Mouse (Mus musculus): Measurements from ENCODE around the gene Ncln. TPM values are rescaled to one million over a fixed set of nuclear protein-coding genes. Genes with fewer than 3 reads are reported as not detected.

The Ncln gene
- polyA plus RNA-seq, 1 experiment from 2014 or later = 80.9 TPM

- Histone ChIP-seq H3K9me3 (ENCODE audit: control insufficient read depth, low read length) (no peaks in the 10 kb centered on the region), H3K27ac (ENCODE audit: low read length) (peak overlapping the region; percentile 55; the same call in 1 of the 2 replicates), H3K27me3 (replicated peaks; ENCODE audit: control insufficient read depth, insufficient read depth, low read length) (no peaks in the 10 kb centered on the region), H3K36me3 (ENCODE audit: control insufficient read depth, insufficient read depth) (peaks cover 19% of the 10 kb centered on the region), H3K4me2 (ENCODE audit: low read length) (no peak overlapping the region), H3K9ac (replicated peaks; ENCODE audit: low read depth, low read length) (no peak overlapping the region), H3K4me3 (replicated peaks; ENCODE audit: low read length) (no peak overlapping the region), H3K4me1 (replicated peaks; ENCODE audit: control insufficient read depth, insufficient read depth, low read length) (peaks cover 30% of the 10 kb centered on the region)
- 56% methylated on average over 6 of the region's 6 CpGs for WGBS
- no peak for ATAC-seq
These were observed 11.6 kb downstream of the Ncln start for GRCm38 (mm10) chr10:81484441-81485059.

GRCm38 (mm10) chr10:81483983-81484382 lies 12.2 kb downstream of the Ncln start:
- ATAC-seq = no peak
- Histone ChIP-seq H3K27me3 (replicated peaks; ENCODE audit: control insufficient read depth, insufficient read depth, low read length) (no peaks in the 10 kb centered on the region), H3K4me1 (replicated peaks; ENCODE audit: control insufficient read depth, insufficient read depth, low read length) (peaks cover 30% of the 10 kb centered on the region), H3K36me3 (ENCODE audit: control insufficient read depth, insufficient read depth) (peaks cover 19% of the 10 kb centered on the region), H3K4me3 (replicated peaks; ENCODE audit: low read length) (no peak overlapping the region), H3K9me3 (ENCODE audit: control insufficient read depth, low read length) (no peaks in the 10 kb centered on the region), H3K9ac (replicated peaks; ENCODE audit: low read depth, low read length) (no peak overlapping the region), H3K27ac (ENCODE audit: low read length) (peak overlapping the region; percentile 55; the same call in 1 of the 2 replicates), H3K4me2 (ENCODE audit: low read length) (no peak overlapping the region)
- WGBS = 25% methylated on average over 9 of the region's 9 CpGs

- Histone ChIP-seq H3K9ac (replicated peaks; ENCODE audit: low read depth, low read length) (peak within 1 kb of the TSS; percentile 76), H3K27me3 (replicated peaks; ENCODE audit: control insufficient read depth, insufficient read depth, low read length) (no peaks in the 10 kb centered on the region), H3K4me3 (replicated peaks; ENCODE audit: low read length) (peak within 1 kb of the TSS; percentile 60), H3K9me3 (ENCODE audit: control insufficient read depth, low read length) (no peaks in the 10 kb centered on the region), H3K4me1 (replicated peaks; ENCODE audit: control insufficient read depth, insufficient read depth, low read length) (peaks cover 37% of the 10 kb centered on the region), H3K27ac (ENCODE audit: low read length) (peak within 1 kb of the TSS; percentile 65), H3K36me3 (ENCODE audit: control insufficient read depth, insufficient read depth) (peaks cover 11% of the 10 kb centered on the region), H3K4me2 (ENCODE audit: low read length) (peak within 1 kb of the TSS; percentile 55)
- peak; percentile 70 for ATAC-seq
- under 1% methylated on average over 36 of the region's 36 CpGs for WGBS
These were observed 13.7 kb downstream of the Ncln start, which contains the start of gene Celf5 for GRCm38 (mm10) chr10:81482533-81482889. Gene Celf5, minus strand, starts transcription at chr10:81482709.

GRCm38 (mm10) chr10:81481605-81482532 lies 14.3 kb downstream of the Ncln start:
- under 1% methylated on average over 33 of the region's 35 CpGs for WGBS
- peak overlapping the region; percentile 65 for H3K27ac ChIP-seq (ENCODE audit: low read length)
- peak overlapping the region; percentile 55 for H3K4me2 ChIP-seq (ENCODE audit: low read length)
- peak overlapping the region; percentile 60 for H3K4me3 ChIP-seq (replicated peaks; ENCODE audit: low read length)
- H3K36me3 ChIP-seq (ENCODE audit: control insufficient read depth, insufficient read depth) = peaks cover 5% of the 10 kb centered on the region
- H3K27me3 ChIP-seq (replicated peaks; ENCODE audit: control insufficient read depth, insufficient read depth, low read length) = no peaks in the 10 kb centered on the region
- H3K9me3 ChIP-seq (ENCODE audit: control insufficient read depth, low read length) = no peaks in the 10 kb centered on the region
- peak; percentile 41 for ATAC-seq
- peak overlapping the region; percentile 76 for H3K9ac ChIP-seq (replicated peaks; ENCODE audit: low read depth, low read length)
- H3K4me1 ChIP-seq (replicated peaks; ENCODE audit: control insufficient read depth, insufficient read depth, low read length) = peaks cover 42% of the 10 kb centered on the region

GRCm38 (mm10) chr10:81474461-81474860 lies 21.7 kb downstream of the Ncln start:
- Histone ChIP-seq H3K9ac (replicated peaks; ENCODE audit: low read depth, low read length) (no peak overlapping the region), H3K9me3 (ENCODE audit: control insufficient read depth, low read length) (no peaks in the 10 kb centered on the region), H3K4me1 (replicated peaks; ENCODE audit: control insufficient read depth, insufficient read depth, low read length) (peaks cover 58% of the 10 kb centered on the region), H3K36me3 (ENCODE audit: control insufficient read depth, insufficient read depth) (no peaks in the 10 kb centered on the region), H3K27ac (ENCODE audit: low read length) (peak overlapping the region; percentile 88), H3K4me2 (ENCODE audit: low read length) (no peak overlapping the region), H3K4me3 (replicated peaks; ENCODE audit: low read length) (no peak overlapping the region), H3K27me3 (replicated peaks; ENCODE audit: control insufficient read depth, insufficient read depth, low read length) (no peaks in the 10 kb centered on the region)
- no peak for ATAC-seq
- WGBS = 86% methylated on average over 10 of the region's 10 CpGs

DNA sequence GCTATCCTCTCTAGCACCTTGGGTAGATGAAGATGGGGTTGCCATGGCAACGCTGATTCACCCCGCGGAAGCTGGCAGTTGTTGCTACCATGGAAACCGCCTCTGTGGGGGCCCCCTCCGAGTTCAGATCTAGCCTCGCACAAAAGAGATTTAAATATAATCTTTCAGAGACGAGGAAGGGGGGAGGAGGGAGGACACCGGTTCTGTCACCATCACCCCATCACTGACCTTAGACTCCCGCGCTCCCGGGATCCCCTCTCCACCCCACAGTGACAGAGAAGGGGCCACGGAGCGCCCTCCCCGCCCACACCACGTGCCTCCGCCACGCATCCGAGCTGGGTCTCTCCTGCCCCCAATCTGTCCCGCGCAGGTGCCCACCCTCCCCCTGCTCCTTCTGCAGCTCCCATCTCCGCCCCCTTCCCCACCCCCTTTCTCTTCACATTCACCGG lies 23.2 kb downstream of the Ncln start:
- no peaks in the 10 kb centered on the region for H3K36me3 ChIP-seq (ENCODE audit: control insufficient read depth, insufficient read depth)
- H3K9me3 ChIP-seq (ENCODE audit: control insufficient read depth, low read length) = no peaks in the 10 kb centered on the region
- ATAC-seq = peak; percentile 88
- H3K4me2 ChIP-seq (ENCODE audit: low read length) = peak overlapping the region; percentile 70
- WGBS = under 1% methylated on average over 22 of the region's 22 CpGs
- H3K9ac ChIP-seq (replicated peaks; ENCODE audit: low read depth, low read length) = peak overlapping the region; percentile 66
- H3K4me1 ChIP-seq (replicated peaks; ENCODE audit: control insufficient read depth, insufficient read depth, low read length) = peaks cover 56% of the 10 kb centered on the region
- peak overlapping the region; percentile 46 for H3K4me3 ChIP-seq (replicated peaks; ENCODE audit: low read length)
- no peaks in the 10 kb centered on the region for H3K27me3 ChIP-seq (replicated peaks; ENCODE audit: control insufficient read depth, insufficient read depth, low read length)
- H3K27ac ChIP-seq (ENCODE audit: low read length) = peak overlapping the region; percentile 88

DNA sequence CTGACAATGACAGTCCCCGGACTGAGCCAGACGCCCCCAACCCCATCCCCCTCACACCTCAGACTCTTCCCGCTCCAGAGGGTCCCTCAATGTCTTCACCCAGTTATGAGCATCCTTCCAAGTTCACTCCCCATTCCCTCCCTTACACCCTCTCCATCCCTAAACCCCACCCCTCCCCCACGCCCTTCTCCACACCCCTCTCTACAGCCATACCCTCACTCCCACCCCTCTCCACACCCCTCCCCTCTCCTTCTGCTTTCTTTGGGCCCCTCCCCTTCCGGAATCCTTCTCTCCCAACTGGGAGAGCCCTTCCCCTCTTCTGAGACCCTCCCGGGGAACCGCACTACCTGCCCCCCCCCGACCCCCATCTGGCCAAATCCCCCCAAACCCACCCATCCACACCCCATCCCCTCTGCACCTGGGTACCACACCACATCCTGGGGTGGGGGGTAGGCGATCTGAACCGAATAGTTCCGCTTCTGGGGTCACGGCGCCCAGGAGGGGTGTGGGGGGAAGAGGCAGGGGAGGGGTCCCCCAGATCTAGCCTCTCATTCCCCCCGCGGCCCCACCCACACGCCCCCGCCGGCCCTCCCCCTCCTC lies 23.7 kb downstream of the Ncln start:
- Histone ChIP-seq H3K9ac (replicated peaks; ENCODE audit: low read depth, low read length) (peak overlapping the region; percentile 66), H3K27ac (ENCODE audit: low read length) (peak overlapping the region; percentile 88), H3K4me1 (replicated peaks; ENCODE audit: control insufficient read depth, insufficient read depth, low read length) (peaks cover 51% of the 10 kb centered on the region), H3K4me2 (ENCODE audit: low read length) (peak overlapping the region; percentile 70), H3K27me3 (replicated peaks; ENCODE audit: control insufficient read depth, insufficient read depth, low read length) (no peaks in the 10 kb centered on the region), H3K9me3 (ENCODE audit: control insufficient read depth, low read length) (no peaks in the 10 kb centered on the region), H3K4me3 (replicated peaks; ENCODE audit: low read length) (peak overlapping the region; percentile 46), H3K36me3 (ENCODE audit: control insufficient read depth, insufficient read depth) (no peaks in the 10 kb centered on the region)
- ATAC-seq = peak; percentile 52
- WGBS = 5% methylated on average over 13 of the region's 18 CpGs

GRCm38 (mm10) chr10:81470454-81470853 lies 25.7 kb downstream of the Ncln start:
- peaks cover 44% of the 10 kb centered on the region for H3K4me1 ChIP-seq (replicated peaks; ENCODE audit: control insufficient read depth, insufficient read depth, low read length)
- H3K27ac ChIP-seq (ENCODE audit: low read length) = no peak overlapping the region
- 55% methylated on average over 18 of the region's 18 CpGs for WGBS

GRCm38 (mm10) chr10:81469253-81469652 lies 26.9 kb downstream of the Ncln start:
- H3K4me2 ChIP-seq (ENCODE audit: low read length) = no peak overlapping the region
- peaks cover 42% of the 10 kb centered on the region for H3K4me1 ChIP-seq (replicated peaks; ENCODE audit: control insufficient read depth, insufficient read depth, low read length)
- ATAC-seq = no peak
- H3K9me3 ChIP-seq (ENCODE audit: control insufficient read depth, low read length) = no peaks in the 10 kb centered on the region
- WGBS = 84% methylated on average over 5 of the region's 5 CpGs
- 0 out of 2 replicates have a peak, but pooled peaks cover 1% of the 10 kb centered on the region for H3K27me3 ChIP-seq (replicated peaks; ENCODE audit: control insufficient read depth, insufficient read depth, low read length)
- peaks cover 3% of the 10 kb centered on the region; the same call in 1 of the 2 replicates for H3K36me3 ChIP-seq (ENCODE audit: control insufficient read depth, insufficient read depth)
- no peak overlapping the region for H3K4me3 ChIP-seq (replicated peaks; ENCODE audit: low read length)
- no peak overlapping the region for H3K27ac ChIP-seq (ENCODE audit: low read length)
- no peak overlapping the region for H3K9ac ChIP-seq (replicated peaks; ENCODE audit: low read depth, low read length)

More at GRCm38 (mm10) chr10:81470454-81470853, 25.7 kb downstream of the Ncln start:
- H3K9ac ChIP-seq (replicated peaks; ENCODE audit: low read depth, low read length) = no peak overlapping the region
- H3K4me3 ChIP-seq (replicated peaks; ENCODE audit: low read length) = no peak overlapping the region
- no peak for ATAC-seq
- no peaks in the 10 kb centered on the region for H3K27me3 ChIP-seq (replicated peaks; ENCODE audit: control insufficient read depth, insufficient read depth, low read length)
- H3K4me2 ChIP-seq (ENCODE audit: low read length) = no peak overlapping the region
- H3K9me3 ChIP-seq (ENCODE audit: control insufficient read depth, low read length) = no peaks in the 10 kb centered on the region
- H3K36me3 ChIP-seq (ENCODE audit: control insufficient read depth, insufficient read depth) = peaks cover 3% of the 10 kb centered on the region; the same call in 1 of the 2 replicates
